Mouse (Mus musculus): ENCODE results near the gene Ak1.

The Ak1 gene

DNA sequence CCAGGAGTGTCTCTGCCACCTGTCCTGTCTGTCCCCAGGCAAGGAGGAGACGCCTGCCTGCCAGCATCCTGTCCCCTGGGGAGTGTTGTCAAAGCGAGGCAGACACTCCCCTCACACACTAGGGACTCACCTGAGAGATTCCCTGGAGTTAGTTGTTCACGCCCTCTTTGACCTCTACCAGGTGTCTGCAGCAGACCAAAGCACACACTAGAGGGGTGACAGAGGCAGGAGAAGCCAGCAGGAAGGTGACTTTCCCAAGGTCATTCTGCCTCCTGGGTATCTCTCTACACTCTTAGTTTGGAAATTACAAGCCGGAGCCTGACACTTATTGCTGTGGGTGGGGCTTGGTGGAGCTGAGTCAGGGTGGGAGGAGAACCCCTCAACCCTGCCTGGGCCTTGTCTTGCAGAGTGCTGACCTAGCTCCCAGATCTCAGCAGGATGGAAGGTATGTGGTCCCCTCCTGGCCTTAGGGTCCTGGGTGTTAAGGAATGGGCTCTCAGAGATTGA is 6.5 kb downstream of the Ak1 start:
- no peak for DNase-seq

GRCm38 (mm10) chr2:32628729-32629128 is 7.2 kb downstream of the Ak1 start:
- peak; percentile 65 to 72 for DNase-seq

GRCm38 (mm10) chr2:32629276-32629976 is 7.9 kb downstream of the Ak1 start:
- peak; percentile 62 to 68 for DNase-seq

GRCm38 (mm10) chr2:32630036-32630435 is 8.5 kb downstream of the Ak1 start:
- DNase-seq, result no peak

DNA sequence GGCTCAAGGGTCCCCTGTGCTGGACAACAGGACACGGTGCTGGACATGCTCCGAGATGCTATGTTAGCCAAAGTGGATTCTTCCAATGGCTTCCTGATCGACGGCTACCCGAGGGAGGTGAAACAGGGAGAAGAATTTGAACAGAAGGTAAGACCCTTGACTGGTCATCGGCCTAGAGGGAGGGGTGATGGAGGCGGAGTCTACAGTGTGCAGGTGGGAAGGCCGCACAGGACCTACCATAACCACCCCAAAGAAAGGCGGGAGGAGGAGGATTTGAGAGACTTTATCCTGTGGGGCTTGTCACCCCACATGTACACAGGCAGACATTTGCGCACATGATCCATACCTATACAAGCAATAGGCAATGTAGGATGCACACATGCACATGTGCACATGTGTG is 9.5 kb downstream of the Ak1 start:
- no peak for DNase-seq

DNA sequence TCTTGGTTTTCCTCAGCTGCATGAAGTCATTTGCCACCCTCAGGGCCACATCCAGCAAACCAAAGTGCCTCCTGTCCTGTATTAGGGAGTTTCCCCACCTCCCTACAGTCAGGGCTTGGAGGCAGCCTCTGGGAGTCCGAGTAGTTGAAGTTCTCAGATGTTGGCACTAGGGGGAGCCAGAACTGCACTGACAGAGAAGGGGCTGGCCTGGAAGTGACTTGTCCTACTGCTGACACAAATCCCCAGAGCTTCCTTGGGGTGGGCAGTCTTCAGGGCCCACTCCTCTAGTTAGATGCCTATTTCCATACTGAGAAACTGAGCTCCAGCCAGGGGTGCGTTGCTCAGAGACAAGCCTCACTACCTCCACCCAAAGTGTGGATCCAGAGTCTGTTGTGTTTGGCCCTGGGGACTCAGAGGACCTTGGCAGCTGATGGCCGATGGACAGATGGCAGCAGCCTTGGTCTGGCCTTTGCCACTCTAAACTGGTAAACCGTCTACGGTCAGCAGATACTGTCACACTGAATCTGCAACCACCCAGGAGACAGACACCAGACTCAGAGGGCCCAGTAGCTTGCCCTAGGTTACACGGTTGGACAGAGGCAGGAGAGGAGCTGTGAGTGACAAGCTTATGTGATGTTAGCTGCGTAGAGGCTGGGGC is 10.3 kb downstream of the Ak1 start:
- peak; percentile 83 to 87 for DNase-seq

DNA sequence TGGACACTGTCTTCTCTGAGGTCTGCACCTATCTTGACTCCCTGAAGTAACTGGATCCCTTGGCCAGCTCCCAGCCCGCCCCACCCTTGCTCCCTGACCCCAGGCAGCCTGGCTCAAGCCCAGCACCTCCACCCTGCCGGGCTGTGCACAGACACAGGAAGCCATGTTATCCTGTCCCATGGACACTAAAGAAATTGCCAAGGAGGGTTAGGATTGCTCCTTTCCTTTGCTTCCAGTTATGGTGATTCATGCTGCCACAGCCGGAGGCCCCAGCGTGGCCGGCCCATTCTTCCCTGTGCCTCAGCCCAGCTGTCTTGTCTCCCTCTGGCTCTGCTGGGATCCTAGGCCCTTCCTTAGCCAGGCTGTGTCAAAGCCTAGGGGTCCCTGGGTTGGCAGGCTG is 12.1 kb downstream of the Ak1 start:
- peak; percentile 73 to 78 for DNase-seq

- DNase-seq, result no peak
Measured at GRCm38 (mm10) chr2:32634277-32635105, 12.9 kb downstream of the Ak1 start.

GRCm38 (mm10) chr2:32636617-32637016 is 15.1 kb downstream of the Ak1 start:
- no peak for DNase-seq

- peak; percentile 79 to 85 for DNase-seq
Measured at GRCm38 (mm10) chr2:32637778-32638281, 16.3 kb downstream of the Ak1 start.

- no peak for DNase-seq
Measured at GRCm38 (mm10) chr2:32639632-32640031, 18.1 kb downstream of the Ak1 start.

GRCm38 (mm10) chr2:32640550-32641051 is 19.0 kb downstream of the Ak1 start:
- DNase-seq, result no peak

DNA sequence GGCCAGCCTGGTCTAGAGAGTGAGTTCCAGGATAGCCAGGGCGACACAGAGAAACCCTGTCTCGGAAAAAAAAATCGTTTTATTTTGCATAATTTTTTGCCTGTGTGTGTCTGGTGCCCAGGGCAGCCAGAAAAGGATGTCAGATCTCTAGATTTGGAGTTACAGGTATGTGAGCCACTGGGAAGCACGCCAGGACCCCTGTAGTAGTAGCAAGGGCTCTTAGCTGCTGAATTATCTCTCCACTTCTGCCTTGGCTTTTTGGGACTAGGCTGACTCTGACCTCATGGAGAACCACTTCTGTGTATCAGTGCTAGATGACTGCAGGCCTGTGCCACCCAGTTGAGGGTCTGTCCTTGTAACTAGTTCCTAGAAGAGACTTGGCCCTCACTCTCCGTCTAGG is 20.3 kb downstream of the Ak1 start:
- no peak for DNase-seq

GRCm38 (mm10) chr2:32642813-32643212 is 21.3 kb downstream of the Ak1 start:
- DNase-seq, result peak; percentile 74 to 76

DNA sequence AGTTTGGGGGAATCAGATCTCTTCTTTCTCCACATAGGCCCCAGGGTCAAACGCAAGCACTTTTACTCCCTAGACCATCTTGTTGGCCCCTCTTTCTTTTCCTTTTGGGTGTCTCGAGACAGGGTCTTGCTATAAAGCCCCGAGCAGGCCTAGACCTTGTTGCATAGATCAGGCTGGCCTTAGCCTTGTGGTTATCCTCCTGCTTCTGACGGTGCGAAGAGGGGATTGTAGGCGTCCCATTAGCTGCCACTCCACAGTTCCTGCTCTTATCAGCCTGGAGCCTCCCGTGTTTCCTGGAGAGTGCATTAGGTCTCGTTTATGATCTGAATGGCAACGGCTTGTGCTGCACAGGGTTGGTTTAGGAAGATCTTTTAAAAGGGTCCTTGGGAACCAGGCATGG is 22.5 kb downstream of the Ak1 start:
- no peak for DNase-seq

- no peak for DNase-seq
Measured at GRCm38 (mm10) chr2:32644799-32645475, 23.4 kb downstream of the Ak1 start.

GRCm38 (mm10) chr2:32645647-32646046 is 24.1 kb downstream of the Ak1 start:
- DNase-seq, result no peak

GRCm38 (mm10) chr2:32646379-32647056 is 25.0 kb downstream of the Ak1 start, which contains the start of gene Eng:
Eng (plus strand) TSS chr2:32646595.
- DNase-seq, result peak; percentile 89 to 90

DNA sequence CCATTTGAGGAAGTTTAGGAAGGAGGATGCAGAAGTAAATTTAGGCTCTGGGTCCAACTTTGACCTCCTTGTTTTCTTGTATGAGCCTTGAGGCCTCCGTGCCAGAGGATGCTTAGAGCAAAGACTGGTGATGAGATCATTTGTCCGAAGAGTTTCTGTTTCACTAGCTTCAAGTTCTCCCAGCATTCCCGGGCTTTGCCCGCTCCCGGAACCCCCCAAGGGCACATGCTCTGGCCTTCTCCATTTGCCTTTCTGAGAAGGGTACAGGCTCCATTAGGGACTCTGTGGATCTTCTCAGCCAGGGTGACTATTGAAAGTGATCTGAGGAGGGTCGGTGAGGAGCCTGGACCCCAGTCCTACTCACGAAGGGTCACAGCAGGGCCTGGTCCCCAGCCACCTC is 25.8 kb downstream of the Ak1 start:
- no peak for DNase-seq

DNA sequence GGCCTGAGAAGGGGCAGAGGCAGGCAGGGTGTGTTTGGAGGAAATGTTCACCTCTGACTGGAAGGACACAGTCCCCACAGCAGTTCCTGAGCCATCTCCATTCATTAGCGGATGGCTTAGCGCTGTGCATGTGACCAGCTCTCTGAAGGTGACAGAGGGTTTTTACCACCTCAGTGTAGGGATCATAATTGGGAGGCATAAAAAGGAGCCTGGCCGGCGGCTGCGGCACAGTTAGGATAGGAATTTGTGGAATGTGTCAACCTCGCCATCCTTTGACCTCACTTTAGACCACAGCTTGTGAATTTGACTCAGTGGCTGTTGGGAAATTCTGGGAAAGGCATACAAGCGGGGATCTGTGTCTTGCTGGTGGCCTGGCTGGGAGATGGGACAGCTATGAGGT is 32.2 kb downstream of the Ak1 start:
- DNase-seq, result peak; percentile 43 to 44

DNA sequence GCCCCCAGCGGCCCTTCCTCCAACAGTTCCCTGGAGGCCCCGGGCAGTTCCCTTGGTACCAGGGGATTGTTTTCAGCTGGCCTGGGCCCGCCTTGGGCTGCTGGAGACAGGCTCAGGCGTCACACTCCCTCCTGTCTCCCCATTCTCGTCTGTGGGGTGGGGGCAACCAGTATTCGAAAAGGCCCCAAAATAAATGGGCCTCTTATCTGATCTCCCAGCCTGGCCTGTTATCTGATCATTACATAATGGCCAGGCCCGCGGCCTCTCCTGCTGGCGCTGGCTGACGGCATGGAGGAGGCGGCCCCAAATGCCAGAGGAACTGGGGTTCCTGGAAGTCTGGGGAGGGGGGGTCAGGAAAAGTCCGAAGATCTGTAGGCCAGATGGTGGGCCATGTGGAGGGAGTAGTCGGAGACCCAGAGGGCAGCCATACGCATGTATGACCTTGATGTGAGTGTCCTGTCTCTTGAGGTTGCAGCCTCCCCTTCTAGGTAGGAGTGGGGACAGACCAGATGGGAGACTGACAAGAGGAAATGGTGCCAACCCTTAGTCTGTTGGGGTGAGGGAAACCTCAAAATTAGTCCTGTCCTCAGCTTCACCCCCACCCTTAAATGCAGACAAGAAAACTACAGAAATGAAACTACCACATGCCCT is 33.3 kb downstream of the Ak1 start:
- DNase-seq, result peak; percentile 50 to 58
